Mouse (Mus musculus) olfactory bulb, adult 2 months (tissue): ENCODE data around the gene Fam227a.

Experiments used
- CTCF ChIP-seq: fragments of 200-500 bp; IDR thresholded peaks from 2 replicates; pipeline ENCODE4 v1.5.1; 2012; ENCODE audit warnings: low read depth, mild to moderate bottlenecking, low read length, moderate library complexity; ENCODE audit not compliant: insufficient read depth
- POLR2A ChIP-seq: fragments of 200-500 bp; IDR thresholded peaks from 2 replicates; pipeline ENCODE4 v1.6.1; 2012; ENCODE audit warnings: mild to moderate bottlenecking, low read depth, low read length, moderate library complexity; ENCODE audit not compliant: insufficient read depth

GRCm38 (mm10) chr15:79658531-79659375 is at the start of gene Fam227a, which contains the start of gene Cby1:
- TF ChIP-seq CTCF (no peak), POLR2A (peak; percentile 84)
